Mouse (Mus musculus) lung, embryonic 16.5 days (tissue): ENCODE measurements around the gene Tmem8. TPM values are rescaled to one million over a fixed set of nuclear protein-coding genes. Genes with fewer than 3 reads are reported as not detected.
"Not testable (repeated sequence)": the region's sequence is repeated elsewhere in the genome, so short reads cannot be mapped to it uniquely, and the experiment has no call there.

Experiments used
- ATAC-seq: fragments of 200-750 bp; cut with Nextera tagmentation; 2 replicates; pipeline ENCODE4 v1.8.0; 2017; ENCODE audit warnings: low read depth, mild to moderate bottlenecking, moderate library complexity
- H3K27ac ChIP-seq: fragments of 300-500 bp; sonication (generic); 2 replicates; pipeline ENCODE4 v1.5.1; 2014; ENCODE audit warnings: mild to moderate bottlenecking, control low read depth, low read length
- H3K27me3 ChIP-seq: fragments of 300-500 bp; sonication (generic); 2 replicates; pipeline ENCODE4 v1.6.1; 2014; ENCODE audit warnings: low read depth, low read length, mixed read lengths; ENCODE audit not compliant: control insufficient read depth, insufficient read depth
- H3K36me3 ChIP-seq: fragments of 300-500 bp; sonication (generic); 2 replicates; pipeline ENCODE4 v1.6.1; 2014; ENCODE audit warnings: low read length; ENCODE audit not compliant: control insufficient read depth, insufficient read depth
- H3K4me1 ChIP-seq: fragments of 300-500 bp; sonication (generic); replicated peaks from 2 replicates; pipeline ENCODE4 v1.6.1; 2014; ENCODE audit warnings: low read length, mixed read lengths; ENCODE audit not compliant: control insufficient read depth, insufficient read depth
- H3K4me2 ChIP-seq: fragments of 300-500 bp; sonication (generic); 2 replicates; pipeline ENCODE4 v1.6.1; 2014; ENCODE audit warnings: low read depth, low read length, control low read depth
- H3K4me3 ChIP-seq: fragments of 300-500 bp; sonication (generic); 2 replicates; pipeline ENCODE4 v1.5.1; 2014; ENCODE audit warnings: mild to moderate bottlenecking, low read length, control low read depth
- H3K9ac ChIP-seq: fragments of 300-500 bp; sonication (generic); 2 replicates; pipeline ENCODE4 v1.6.1; 2014; ENCODE audit warnings: low read length, control low read depth
- H3K9me3 ChIP-seq: fragments of 300-500 bp; sonication (generic); 2 replicates; pipeline ENCODE4 v1.6.1; 2016; ENCODE audit warnings: low read length; ENCODE audit not compliant: control insufficient read depth
- WGBS: fragments of 180-500 bp; shearing (Covaris S2); extraction: QIAGEN DNeasy Blood & Tissue Kit; methylation state at CpG from one replicate; pipeline ENCODE4 v1.1.7; 2014; 5-methylcytosine and 5-hydroxymethylcytosine counted together
- polyA plus RNA-seq: library from polyadenylated mRNA; unstranded; fragments of >200 nt; fragmentation: Nextera tagmentation; extraction: Ambion mirVana; gene quantifications from 2 replicates; pipeline ENCODE4 v1.2.1, GENCODE M21; 2015

Gene Tmem8
- polyA plus RNA-seq, 1 experiment from 2014 or later: 2.2 TPM

DNA sequence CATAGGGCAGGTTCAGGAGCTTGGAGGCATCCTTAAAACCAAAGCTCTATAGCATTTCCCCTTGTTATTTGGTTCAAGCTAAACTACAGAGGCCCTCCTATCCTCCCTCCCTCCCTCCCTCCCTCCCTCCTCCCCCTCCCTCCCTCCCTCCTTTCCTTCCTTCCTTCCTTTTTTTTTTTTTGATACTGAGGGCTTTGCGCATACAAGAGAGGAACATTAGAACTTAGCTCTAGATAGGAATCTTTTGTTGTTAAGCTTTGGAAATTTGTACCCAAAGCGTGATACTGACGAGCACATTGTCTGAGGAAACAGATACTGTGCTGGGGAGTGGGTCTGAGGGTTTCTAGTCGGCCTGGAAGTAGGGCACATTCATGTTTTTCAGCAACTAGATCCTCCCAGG, 7.5 kb upstream of the Tmem8 start:
- no peak overlapping the region for H3K27ac ChIP-seq
- no peak overlapping the region for H3K4me3 ChIP-seq
- H3K9ac ChIP-seq: no peak overlapping the region
- no peaks in the 10 kb centered on the region for H3K9me3 ChIP-seq
- no peak for ATAC-seq
- H3K4me1 ChIP-seq: no peaks in the 10 kb centered on the region
- no peak overlapping the region for H3K4me2 ChIP-seq
- H3K27me3 ChIP-seq: peaks cover 5% of the 10 kb centered on the region; the same call in 1 of the 2 replicates
- no peaks in the 10 kb centered on the region for H3K36me3 ChIP-seq
- 56% methylated on average over 4 of the region's 4 CpGs for WGBS

DNA sequence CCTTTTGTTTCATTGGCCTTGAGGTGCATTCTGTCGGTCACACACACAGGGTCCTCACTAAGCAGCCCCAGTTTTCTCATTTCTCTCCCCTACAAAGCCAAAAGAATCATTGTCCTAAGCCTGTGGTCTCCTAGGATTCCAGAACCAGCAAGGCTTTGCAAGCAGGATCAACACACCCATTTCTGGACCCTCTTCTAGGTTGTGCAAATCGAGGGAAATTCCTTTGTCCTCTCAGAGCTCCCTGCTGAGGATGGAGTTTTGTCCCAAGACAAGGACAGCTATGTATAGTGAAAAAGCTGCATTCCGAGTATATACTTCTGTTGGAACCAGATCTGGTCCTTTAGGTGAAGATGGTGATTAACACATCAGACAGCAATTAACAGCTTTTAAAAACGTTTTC, 2.9 kb upstream of the Tmem8 start:
- no peak overlapping the region for H3K4me2 ChIP-seq

GRCm38 (mm10) chr17:26111024-26111423, 2.1 kb upstream of the Tmem8 start:
- H3K36me3 ChIP-seq: no peaks in the 10 kb centered on the region
- no peak overlapping the region for H3K4me2 ChIP-seq
- WGBS: 2% methylated on average over 4 of the region's 4 CpGs
- no peak overlapping the region for H3K9ac ChIP-seq
- no peak overlapping the region for H3K27ac ChIP-seq
- H3K4me3 ChIP-seq: no peak overlapping the region
- H3K27me3 ChIP-seq: peaks cover 58% of the 10 kb centered on the region
- H3K4me1 ChIP-seq: peaks cover 5% of the 10 kb centered on the region; the same call in 1 of the 2 replicates
- no peak for ATAC-seq
- H3K9me3 ChIP-seq: no peaks in the 10 kb centered on the region

More for the DNA sequence above, 2.9 kb upstream of the Tmem8 start:
- 30% methylated on average over 4 of the region's 4 CpGs for WGBS
- Histone ChIP-seq H3K9ac (no peak overlapping the region), H3K9me3 (no peaks in the 10 kb centered on the region), H3K4me3 (no peak overlapping the region), H3K4me1 (peaks cover 5% of the 10 kb centered on the region; the same call in 1 of the 2 replicates), H3K27ac (no peak overlapping the region), H3K36me3 (no peaks in the 10 kb centered on the region), H3K27me3 (peaks cover 49% of the 10 kb centered on the region)
- no peak for ATAC-seq

- H3K9ac ChIP-seq: no peak overlapping the region
- H3K27ac ChIP-seq: no peak overlapping the region
- H3K27me3 ChIP-seq: peaks cover 62% of the 10 kb centered on the region
- no peaks in the 10 kb centered on the region for H3K9me3 ChIP-seq
- H3K4me3 ChIP-seq: no peak overlapping the region
- H3K4me1 ChIP-seq: peaks cover 5% of the 10 kb centered on the region; the same call in 1 of the 2 replicates
- H3K36me3 ChIP-seq: no peaks in the 10 kb centered on the region
- WGBS: 18% methylated on average over 4 of the region's 4 CpGs
- ATAC-seq: no peak
- H3K4me2 ChIP-seq: no peak overlapping the region
Observed at GRCm38 (mm10) chr17:26111722-26112121, 1.4 kb upstream of the Tmem8 start.

DNA sequence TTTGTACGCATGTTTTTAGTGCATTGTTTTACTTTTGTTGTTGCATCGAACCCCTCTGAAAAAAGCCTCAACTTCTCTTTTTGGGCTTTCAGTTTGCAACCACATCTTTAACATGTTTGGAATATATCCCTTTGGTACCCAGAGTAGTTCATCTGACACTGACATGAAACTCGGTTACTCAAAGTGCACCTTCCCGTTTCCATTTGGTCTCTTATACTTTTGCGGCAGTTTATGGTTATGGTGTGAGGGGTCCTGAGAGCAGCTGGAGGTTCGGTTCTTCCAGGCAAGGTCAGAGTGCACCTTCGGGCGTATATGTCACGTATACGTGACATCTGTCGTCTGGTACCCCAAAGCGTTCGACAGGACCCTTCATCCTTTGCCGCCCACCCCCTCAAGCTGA, 348 bp upstream of the Tmem8 start:
- ATAC-seq: no peak; the same call in 1 of the 2 replicates
- WGBS: 16% methylated on average over 14 of the region's 14 CpGs
- H3K9ac ChIP-seq: peak overlapping the region; percentile 75; the same call in 1 of the 2 replicates
- H3K27ac ChIP-seq: no peak overlapping the region
- peaks cover 5% of the 10 kb centered on the region; the same call in 1 of the 2 replicates for H3K4me1 ChIP-seq
- no peaks in the 10 kb centered on the region for H3K9me3 ChIP-seq
- H3K36me3 ChIP-seq: no peaks in the 10 kb centered on the region
- H3K4me2 ChIP-seq: peak overlapping the region; percentile 98
- H3K27me3 ChIP-seq: peaks cover 66% of the 10 kb centered on the region
- H3K4me3 ChIP-seq: peak overlapping the region; percentile 72

- Histone ChIP-seq H3K4me3 (peak overlapping the region; percentile 72), H3K4me1 (peaks cover 5% of the 10 kb centered on the region; the same call in 1 of the 2 replicates), H3K9me3 (no peaks in the 10 kb centered on the region), H3K27ac (no peak overlapping the region), H3K9ac (peak overlapping the region; percentile 75), H3K36me3 (no peaks in the 10 kb centered on the region), H3K27me3 (peaks cover 68% of the 10 kb centered on the region), H3K4me2 (peak overlapping the region; percentile 98)
- 6% methylated on average over 8 of the region's 8 CpGs for WGBS
- no peak for ATAC-seq
Observed at GRCm38 (mm10) chr17:26114061-26114460, 962 bp downstream of the Tmem8 start.

- WGBS: 66% methylated on average over 7 of the region's 7 CpGs
- H3K27ac ChIP-seq, H3K4me3 ChIP-seq, H3K9me3 ChIP-seq, H3K36me3 ChIP-seq, H3K4me2 ChIP-seq, H3K4me1 ChIP-seq, ATAC-seq, H3K9ac ChIP-seq: not testable (repeated sequence)
- H3K27me3 ChIP-seq: peaks cover 68% of the 10 kb centered on the region
Observed at GRCm38 (mm10) chr17:26114461-26114860, 1.4 kb downstream of the Tmem8 start.

DNA sequence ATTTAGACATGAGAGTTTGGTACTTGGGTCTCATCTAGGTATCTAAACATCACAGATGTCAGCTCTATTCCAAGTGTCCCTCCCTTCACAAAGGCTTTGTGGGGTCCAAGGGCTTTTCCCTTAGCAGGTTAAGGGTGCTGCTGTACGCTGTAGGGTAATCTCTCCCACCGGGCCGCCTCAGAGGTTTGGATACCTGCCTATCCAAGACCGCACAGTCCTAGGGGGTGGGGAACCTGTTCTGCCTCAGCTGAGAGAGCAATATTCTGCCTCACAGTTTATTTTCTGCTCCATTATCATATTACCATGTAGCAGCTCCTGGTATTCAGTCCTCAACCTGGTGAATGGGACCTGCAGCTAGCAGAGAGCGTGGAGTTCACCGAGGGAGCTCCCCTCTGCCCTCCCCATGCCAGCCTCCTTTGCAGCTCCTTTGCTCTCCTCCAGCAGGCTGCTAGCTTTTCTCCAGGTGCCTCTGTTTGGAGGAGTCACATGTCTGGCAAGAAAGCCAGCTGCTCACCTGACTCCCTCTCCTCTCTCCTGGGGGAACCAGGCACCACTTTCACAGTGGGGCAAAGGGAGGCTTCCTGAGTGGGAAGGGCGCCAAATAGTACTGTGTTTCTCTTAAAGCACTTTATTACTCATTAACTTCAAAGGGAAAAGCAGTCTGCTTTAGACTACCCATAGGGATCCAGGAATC, 2.3 kb downstream of the Tmem8 start:
- 59% methylated on average over 7 of the region's 7 CpGs for WGBS
- peak; percentile 29; the same call in 1 of the 2 replicates for ATAC-seq
- no peaks in the 10 kb centered on the region for H3K36me3 ChIP-seq
- H3K9ac ChIP-seq: no peak overlapping the region
- peaks cover 7% of the 10 kb centered on the region; the same call in 1 of the 2 replicates for H3K4me1 ChIP-seq
- no peaks in the 10 kb centered on the region for H3K9me3 ChIP-seq
- H3K27me3 ChIP-seq: peaks cover 65% of the 10 kb centered on the region
- 0 out of 2 replicates have a peak overlapping the region, but pooled peaks have one; percentile 4 for H3K4me2 ChIP-seq
- H3K4me3 ChIP-seq: no peak overlapping the region
- H3K27ac ChIP-seq: no peak overlapping the region

DNA sequence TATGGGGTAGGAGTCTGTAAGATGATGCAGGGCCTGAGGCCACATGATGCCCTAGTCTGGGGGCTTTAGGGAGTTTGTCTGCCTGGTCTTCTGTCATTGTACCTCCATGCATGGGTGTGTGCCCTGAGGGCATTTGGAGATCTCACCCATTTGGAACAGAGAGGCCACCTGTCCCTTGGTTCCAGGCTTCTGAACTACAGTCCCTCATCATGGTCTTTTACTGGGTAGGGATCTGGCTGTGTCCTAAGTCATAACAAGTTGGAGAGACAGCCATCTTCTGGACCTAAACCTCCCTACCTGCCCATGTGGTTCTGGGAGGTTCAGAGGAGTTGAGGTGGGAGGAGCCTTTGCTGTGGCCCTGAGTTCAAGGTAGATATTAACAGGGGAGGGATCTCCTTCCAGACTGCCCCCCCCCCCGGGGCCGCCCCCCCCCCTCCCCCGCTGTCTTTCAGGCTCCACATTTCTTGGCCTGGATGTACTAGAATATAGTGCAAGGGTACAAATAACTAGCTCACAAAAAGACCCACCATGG, 2.9 kb downstream of the Tmem8 start:
- no peak for ATAC-seq
- Histone ChIP-seq H3K4me2 (no peak overlapping the region), H3K4me3 (no peak overlapping the region), H3K9ac (no peak overlapping the region), H3K27me3 (peaks cover 60% of the 10 kb centered on the region), H3K4me1 (peaks cover 7% of the 10 kb centered on the region; the same call in 1 of the 2 replicates), H3K9me3 (no peaks in the 10 kb centered on the region), H3K36me3 (no peaks in the 10 kb centered on the region), H3K27ac (no peak overlapping the region)
- WGBS: 20% methylated on average over 1 of the region's 3 CpGs
